Mouse (Mus musculus): ENCODE data around the gene Car10.

DNA sequence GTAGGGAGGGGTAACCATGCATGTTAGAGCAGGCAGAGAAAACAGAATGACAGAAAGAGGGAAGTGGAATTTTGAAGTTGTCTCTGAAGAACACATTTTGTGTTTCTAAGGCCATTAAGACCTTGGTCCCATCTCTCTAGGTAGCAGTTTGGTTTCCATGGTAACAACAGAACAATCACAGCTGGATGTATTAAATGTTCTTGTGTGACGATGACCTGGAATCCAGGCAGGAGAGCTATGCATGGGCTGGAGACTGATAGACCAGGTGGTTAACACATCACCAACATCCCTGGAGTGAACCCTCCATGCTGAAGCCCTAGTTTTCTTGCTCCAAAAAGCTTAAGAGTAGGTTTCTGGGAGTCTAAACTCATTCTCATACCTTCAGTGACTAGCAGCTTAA, 505.7 kb downstream of the Car10 start:
- TF ChIP-seq CTCF (IDR thresholded peaks at IDR 0.05; ENCODE audit: extremely low read depth, insufficient read length, insufficient replicate concordance, low read depth, low read length) = no peak
- no peak for TF ChIP-seq POLR2A (IDR thresholded peaks at IDR 0.05; ENCODE audit: low read depth, low read length)

All from small intestine, adult 2 months (tissue).